Mouse (Mus musculus) intestine, embryonic 14.5 days (tissue): ENCODE measurements around the gene Lamtor3. TPM values are rescaled to one million over a fixed set of nuclear protein-coding genes. Genes with fewer than 3 reads are reported as not detected.

Source experiments
- ATAC-seq: fragments of 200-750 bp; cut with Nextera tagmentation; replicated peaks from 2 replicates; pipeline ENCODE4 v1.8.0; 2017; ENCODE audit warnings: low read depth, moderate number of reproducible peaks, moderate TSS enrichment, moderate library complexity; ENCODE audit not compliant: low FRiP score, low TSS enrichment
- DNase-seq: peaks from one replicate; pipeline ENCODE4 v3.0.0-alpha.2; 2018; ENCODE audit warnings: low spot score
- H3K27ac ChIP-seq: fragments of 300-500 bp; sonication (generic); 2 replicates; pipeline ENCODE4 v1.5.1; 2014; ENCODE audit warnings: low read depth, mild to moderate bottlenecking, control low read depth
- H3K27me3 ChIP-seq: fragments of 300-500 bp; sonication (generic); replicated peaks from 2 replicates; pipeline ENCODE4 v1.6.1; 2014; ENCODE audit warnings: low read length, control low read depth; ENCODE audit not compliant: control insufficient read depth, insufficient read depth
- H3K36me3 ChIP-seq: fragments of 300-500 bp; sonication (generic); 2 replicates; pipeline ENCODE4 v1.6.1; 2014; ENCODE audit warnings: low read length, control low read depth; ENCODE audit not compliant: control insufficient read depth, insufficient read depth
- H3K4me1 ChIP-seq: fragments of 300-500 bp; sonication (generic); replicated peaks from 2 replicates; pipeline ENCODE4 v1.6.1; 2014; ENCODE audit warnings: low read length, control low read depth, mixed read lengths; ENCODE audit not compliant: control insufficient read depth, insufficient read depth
- H3K4me2 ChIP-seq: fragments of 300-500 bp; sonication (generic); 2 replicates; pipeline ENCODE4 v1.6.1; 2014; ENCODE audit warnings: low read length
- H3K4me3 ChIP-seq: fragments of 300-500 bp; sonication (generic); 2 replicates; pipeline ENCODE4 v1.5.1; 2014; ENCODE audit warnings: low read depth, low read length, control low read depth, mixed read lengths
- H3K9ac ChIP-seq: fragments of 300-500 bp; sonication (generic); 2 replicates; pipeline ENCODE4 v1.6.1; 2014; ENCODE audit warnings: mild to moderate bottlenecking, low read length
- H3K9me3 ChIP-seq: fragments of 300-500 bp; sonication (generic); 2 replicates; pipeline ENCODE4 v1.6.1; 2016; ENCODE audit warnings: low read length, control low read depth; ENCODE audit not compliant: control insufficient read depth
- WGBS: fragments of 180-500 bp; shearing (Covaris S2); extraction: QIAGEN DNeasy Blood & Tissue Kit; methylation state at CpG from one replicate; pipeline ENCODE4 v1.1.7; 2014; 5-methylcytosine and 5-hydroxymethylcytosine counted together
- polyA plus RNA-seq: library from polyadenylated mRNA; unstranded; fragments of >200 nt; fragmentation: Nextera tagmentation; extraction: Ambion mirVana; gene quantifications from 2 replicates; pipeline ENCODE4 v1.2.1, GENCODE M21; 2014

The Lamtor3 gene
- polyA plus RNA-seq, 1 experiment from 2014 or later: 110 TPM

DNA sequence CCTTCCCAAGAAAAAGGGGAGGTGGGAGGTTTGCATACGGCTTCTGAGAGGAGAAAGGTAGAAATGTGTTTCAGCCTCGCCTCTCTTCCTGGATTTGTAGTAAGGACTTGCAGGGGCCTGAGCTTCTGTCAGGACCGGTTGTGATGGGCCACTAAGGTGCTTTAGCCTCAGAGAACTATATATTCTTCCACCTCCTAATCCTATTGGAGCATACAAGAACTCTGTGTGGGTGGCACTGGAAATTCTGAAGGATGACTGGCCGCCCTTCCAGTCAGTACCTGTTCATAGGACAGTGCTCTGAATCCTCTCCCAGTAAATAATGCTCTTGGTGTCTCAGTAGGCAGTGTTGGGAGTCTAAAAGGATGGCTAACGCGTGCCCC is 616 bp downstream of the Lamtor3 start:
- WGBS: 13% methylated on average over 6 of the region's 6 CpGs
- ATAC-seq: peak; percentile 34; the same call in 1 of the 2 replicates
- H3K27me3 ChIP-seq: no peaks in the 10 kb centered on the region
- peak overlapping the region; percentile 63 for H3K4me3 ChIP-seq
- DNase-seq: no peak
- H3K4me1 ChIP-seq: peaks cover 14% of the 10 kb centered on the region
- H3K9me3 ChIP-seq: no peaks in the 10 kb centered on the region
- peak overlapping the region; percentile 70 for H3K27ac ChIP-seq
- peak overlapping the region; percentile 70 for H3K4me2 ChIP-seq
- peak overlapping the region; percentile 58 for H3K9ac ChIP-seq
- H3K36me3 ChIP-seq: peaks cover 25% of the 10 kb centered on the region

DNA sequence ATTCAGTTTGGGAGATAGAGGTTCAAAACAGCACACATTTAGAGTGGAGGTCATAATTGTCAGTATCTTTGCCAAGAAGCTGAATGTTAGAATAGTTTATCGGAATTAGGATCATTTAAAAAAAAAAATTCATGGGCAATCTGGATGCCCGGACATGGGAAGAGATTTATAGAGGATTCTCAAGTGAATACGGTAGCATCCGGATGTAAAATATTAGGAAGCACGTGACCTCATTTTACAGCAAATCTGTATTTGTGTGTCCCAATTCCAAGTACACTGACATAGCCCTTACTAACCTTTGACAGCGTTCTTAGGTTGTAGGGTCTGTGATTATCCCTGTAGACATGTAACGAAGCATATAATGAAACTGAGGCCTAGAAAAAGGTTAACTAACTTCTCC is 1.1 kb downstream of the Lamtor3 start:
- peak overlapping the region; percentile 58 for H3K9ac ChIP-seq
- H3K4me1 ChIP-seq: peaks cover 14% of the 10 kb centered on the region
- peaks cover 25% of the 10 kb centered on the region for H3K36me3 ChIP-seq
- ATAC-seq (no peak), DNase-seq (no peak)
- H3K9me3 ChIP-seq: no peaks in the 10 kb centered on the region
- 91% methylated on average over 7 of the region's 7 CpGs for WGBS
- no peak overlapping the region for H3K27ac ChIP-seq
- H3K4me3 ChIP-seq: peak overlapping the region; percentile 63
- H3K4me2 ChIP-seq: peak overlapping the region; percentile 70
- H3K27me3 ChIP-seq: no peaks in the 10 kb centered on the region

DNA sequence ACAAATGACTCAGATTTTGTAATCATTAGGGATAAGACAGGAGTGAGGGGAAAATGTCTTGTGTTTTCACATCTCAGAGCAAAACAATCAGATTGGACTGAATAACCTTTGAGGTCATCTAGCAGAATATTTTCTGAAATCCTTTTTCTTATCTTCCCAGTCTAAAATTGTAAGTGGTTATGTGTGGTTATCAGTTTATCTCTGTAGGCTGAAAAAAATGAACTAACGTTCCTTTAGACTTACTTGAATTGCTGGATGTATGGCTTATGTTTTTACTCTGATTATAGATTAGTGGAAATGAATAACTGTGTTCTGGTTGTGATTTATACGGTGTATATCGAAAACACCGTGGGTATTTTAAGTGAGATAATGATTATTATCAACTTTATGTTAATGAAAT is 2.3 kb downstream of the Lamtor3 start:
- no peak overlapping the region for H3K9ac ChIP-seq
- no peak overlapping the region for H3K4me2 ChIP-seq
- peaks cover 34% of the 10 kb centered on the region for H3K36me3 ChIP-seq
- 90% methylated on average over 4 of the region's 4 CpGs for WGBS
- no peak overlapping the region for H3K27ac ChIP-seq
- no peaks in the 10 kb centered on the region for H3K9me3 ChIP-seq
- H3K27me3 ChIP-seq: no peaks in the 10 kb centered on the region
- DNase-seq (no peak), ATAC-seq (no peak)
- H3K4me1 ChIP-seq: peaks cover 14% of the 10 kb centered on the region
- no peak overlapping the region for H3K4me3 ChIP-seq

DNA sequence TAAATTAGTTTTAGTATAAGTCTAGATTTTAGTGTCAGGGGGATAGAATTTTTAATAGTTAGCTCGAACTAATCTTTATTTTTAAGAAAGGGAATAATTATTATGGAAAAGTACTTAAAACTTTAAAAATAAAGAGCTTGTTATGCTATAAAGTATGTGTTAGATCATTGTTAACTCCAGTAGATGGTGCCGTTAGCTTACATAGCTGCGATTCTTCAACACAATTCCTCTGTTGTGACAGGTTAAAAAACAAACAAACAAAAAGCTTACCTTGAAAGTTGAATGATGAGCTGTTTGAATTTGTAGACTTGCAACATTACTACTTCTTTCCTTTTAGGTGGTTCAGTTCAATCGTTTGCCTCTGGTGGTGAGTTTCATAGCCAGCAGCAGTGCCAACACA is 8.7 kb downstream of the Lamtor3 start:
- no peak for ATAC-seq
- Histone ChIP-seq H3K9me3 (no peaks in the 10 kb centered on the region), H3K36me3 (peaks cover 69% of the 10 kb centered on the region), H3K27ac (no peak overlapping the region), H3K27me3 (no peaks in the 10 kb centered on the region), H3K9ac (no peak overlapping the region), H3K4me1 (no peaks in the 10 kb centered on the region), H3K4me2 (no peak overlapping the region), H3K4me3 (no peak overlapping the region)
- 88% methylated on average over 4 of the region's 4 CpGs for WGBS
- no peak for DNase-seq

DNA sequence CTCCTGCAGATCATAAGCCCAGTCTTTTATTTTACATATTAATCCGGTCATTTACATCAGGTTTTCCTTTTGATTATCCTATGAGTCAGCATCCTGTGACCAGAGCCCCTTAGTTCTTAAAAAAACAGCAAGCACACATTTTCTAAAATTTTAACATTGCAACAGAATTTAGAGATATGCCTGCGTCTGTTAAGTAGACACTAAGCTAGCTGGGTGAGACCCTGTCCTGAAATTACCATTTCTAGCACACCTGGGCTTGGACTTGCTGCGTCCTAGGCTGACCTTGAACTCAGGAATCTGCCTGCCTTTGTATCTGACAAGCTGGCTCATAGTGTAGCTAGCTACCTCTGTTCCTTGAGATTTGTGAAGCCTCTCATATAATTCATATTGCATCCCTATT is 11.6 kb downstream of the Lamtor3 start:
- peaks cover 51% of the 10 kb centered on the region for H3K36me3 ChIP-seq
- no peaks in the 10 kb centered on the region for H3K4me1 ChIP-seq
- no peaks in the 10 kb centered on the region for H3K9me3 ChIP-seq
- no peak overlapping the region for H3K4me3 ChIP-seq
- no peak for DNase-seq
- WGBS: 93% methylated on average over 3 of the region's 3 CpGs
- no peak for ATAC-seq
- H3K27me3 ChIP-seq: no peaks in the 10 kb centered on the region
- H3K27ac ChIP-seq: no peak overlapping the region
- no peak overlapping the region for H3K4me2 ChIP-seq
- H3K9ac ChIP-seq: no peak overlapping the region

DNA sequence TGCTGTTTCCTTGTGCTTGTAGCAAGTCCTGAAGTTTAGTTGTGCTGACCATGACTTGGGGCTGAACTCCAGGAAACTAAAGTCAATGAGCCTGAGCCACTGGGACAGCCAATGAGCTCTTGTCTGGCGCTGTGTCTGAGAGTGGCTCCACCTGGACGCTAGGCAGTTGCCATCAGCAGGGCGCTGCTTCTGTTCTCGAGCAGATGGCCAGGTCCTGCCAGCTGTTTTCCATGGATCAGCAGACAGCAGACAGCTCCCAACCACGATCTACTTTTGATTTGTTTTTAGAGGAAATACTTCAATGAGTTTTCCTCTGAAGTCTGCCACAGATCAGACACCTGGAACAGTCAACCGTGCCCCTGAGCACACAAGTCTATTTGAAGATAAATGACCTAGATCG is 14.4 kb downstream of the Lamtor3 start:
- Histone ChIP-seq H3K4me2 (no peak overlapping the region), H3K9me3 (no peaks in the 10 kb centered on the region), H3K9ac (no peak overlapping the region), H3K36me3 (peaks cover 26% of the 10 kb centered on the region), H3K27me3 (no peaks in the 10 kb centered on the region), H3K27ac (no peak overlapping the region), H3K4me1 (no peaks in the 10 kb centered on the region), H3K4me3 (no peak overlapping the region)
- WGBS: 63% methylated on average over 7 of the region's 7 CpGs
- DNase-seq (no peak), ATAC-seq (no peak)

DNA sequence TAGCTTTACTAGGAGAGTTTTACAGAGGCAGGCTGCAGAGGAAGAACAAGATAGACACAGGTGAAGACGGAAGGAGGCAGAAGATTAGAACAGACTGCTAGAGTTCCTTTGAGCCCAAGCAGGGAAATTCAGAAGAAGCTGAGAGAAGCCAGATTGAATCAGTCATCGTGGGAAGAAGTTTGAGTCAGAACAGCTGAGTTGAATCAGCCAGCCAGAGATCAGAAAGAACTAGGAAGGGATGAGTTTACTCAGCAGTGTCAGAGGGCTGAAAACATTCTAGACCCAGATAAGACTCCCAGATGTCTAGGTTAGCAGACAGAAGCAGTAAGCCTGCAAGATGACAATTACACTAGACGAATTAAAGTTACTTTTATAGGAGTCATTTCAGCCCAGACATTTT is 15.7 kb downstream of the Lamtor3 start:
- H3K9me3 ChIP-seq: no peaks in the 10 kb centered on the region
- H3K4me1 ChIP-seq: no peaks in the 10 kb centered on the region
- peaks cover 20% of the 10 kb centered on the region for H3K36me3 ChIP-seq
- 52% methylated on average over 3 of the region's 3 CpGs for WGBS
- no peak overlapping the region for H3K9ac ChIP-seq
- no peaks in the 10 kb centered on the region for H3K27me3 ChIP-seq
- H3K4me2 ChIP-seq: no peak overlapping the region
- H3K4me3 ChIP-seq: no peak overlapping the region
- H3K27ac ChIP-seq: no peak overlapping the region
- DNase-seq (no peak), ATAC-seq (no peak)

DNA sequence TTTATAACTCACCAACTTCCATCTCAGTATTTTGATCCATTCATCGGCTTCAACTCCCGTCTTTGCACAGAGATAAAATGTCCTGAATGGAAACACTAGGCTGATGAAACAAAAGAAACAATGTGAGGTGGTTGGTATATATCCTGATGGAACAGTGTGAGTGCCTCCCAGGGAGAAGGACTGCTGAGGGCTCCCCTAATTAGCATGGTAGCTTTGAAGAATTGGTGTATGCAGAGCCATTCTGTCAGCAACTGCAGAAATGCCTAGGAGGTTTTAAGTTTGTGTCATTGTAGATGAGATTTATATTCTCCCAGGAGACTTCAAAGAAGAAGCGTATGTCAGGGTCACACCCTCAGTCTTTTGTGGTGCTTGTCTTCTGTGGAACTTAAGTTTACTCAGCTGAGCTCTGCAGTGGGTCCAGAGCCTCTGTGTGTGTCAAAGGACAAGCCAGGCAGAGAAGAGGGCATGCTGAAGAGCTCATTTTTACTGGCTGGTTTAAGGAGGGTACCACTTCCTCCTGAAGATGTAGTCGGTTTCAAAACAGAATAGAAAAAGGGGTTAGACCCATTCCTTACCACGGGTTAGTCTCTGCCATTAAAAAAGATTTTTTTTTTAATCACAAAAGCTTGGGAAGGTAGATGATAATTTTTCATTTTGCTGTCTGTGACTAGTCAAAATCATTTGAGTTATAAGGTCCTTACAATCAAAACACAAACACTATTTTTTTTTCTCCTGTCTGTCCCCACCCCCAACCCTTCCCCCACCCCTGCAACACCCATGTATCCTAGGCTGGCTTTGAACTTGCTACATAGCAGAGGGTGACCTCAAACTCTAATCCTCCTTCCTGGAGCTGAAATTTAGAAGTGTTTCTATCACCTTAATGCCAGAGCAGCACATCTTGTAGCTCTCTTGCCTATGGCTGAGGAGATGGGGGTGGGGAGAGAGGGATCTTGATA is 17.5 kb downstream of the Lamtor3 start:
- 0 out of 2 replicates have a peak, but pooled peaks cover 8% of the 10 kb centered on the region for H3K36me3 ChIP-seq
- H3K4me3 ChIP-seq: no peak overlapping the region
- H3K27ac ChIP-seq: no peak overlapping the region
- no peaks in the 10 kb centered on the region for H3K27me3 ChIP-seq
- ATAC-seq (no peak), DNase-seq (no peak)
- H3K9ac ChIP-seq: no peak overlapping the region
- WGBS: 57% methylated on average over 5 of the region's 5 CpGs
- H3K4me1 ChIP-seq: no peaks in the 10 kb centered on the region
- no peak overlapping the region for H3K4me2 ChIP-seq
- no peaks in the 10 kb centered on the region for H3K9me3 ChIP-seq

DNA sequence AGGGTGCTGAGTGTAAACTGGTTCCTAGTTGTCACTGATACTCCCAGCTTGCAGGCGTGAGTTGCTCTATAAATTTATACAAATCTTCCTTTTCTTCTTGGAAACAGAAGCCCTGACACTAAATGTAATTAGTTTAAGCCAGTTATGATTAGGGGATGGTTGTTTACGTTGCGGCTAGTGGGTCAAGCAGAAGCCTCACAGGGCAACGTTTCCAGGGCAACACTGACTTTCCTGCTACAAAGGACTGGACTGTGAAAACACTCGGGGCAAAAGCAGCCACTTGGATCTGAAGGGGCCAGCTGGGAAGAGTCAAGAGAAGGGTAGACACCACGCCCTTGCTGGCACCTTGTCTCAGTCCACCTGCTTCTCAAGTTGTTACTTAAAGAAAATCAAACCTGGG is 18.2 kb downstream of the Lamtor3 start:
- no peak; the same call in 1 of the 2 replicates for ATAC-seq
- 23% methylated on average over 6 of the region's 6 CpGs for WGBS
- 0 out of 2 replicates have a peak, but pooled peaks cover 4% of the 10 kb centered on the region for H3K36me3 ChIP-seq
- no peak overlapping the region for H3K9ac ChIP-seq
- no peak overlapping the region for H3K27ac ChIP-seq
- no peaks in the 10 kb centered on the region for H3K27me3 ChIP-seq
- DNase-seq: no peak
- no peaks in the 10 kb centered on the region for H3K9me3 ChIP-seq
- H3K4me3 ChIP-seq: no peak overlapping the region
- H3K4me2 ChIP-seq: no peak overlapping the region
- H3K4me1 ChIP-seq: no peaks in the 10 kb centered on the region
